Mouse (Mus musculus) hindbrain, embryonic 13.5 days (tissue): Measurements from ENCODE around the gene Atl2. TPM values are rescaled to one million over a fixed set of nuclear protein-coding genes. Genes with fewer than 3 reads are reported as not detected.

Experiments
- ATAC-seq: fragments of 200-750 bp; cut with Nextera tagmentation; 2 replicates; pipeline ENCODE4 v1.8.0; 2017; ENCODE audit warnings: moderate TSS enrichment; ENCODE audit not compliant: low FRiP score
- H3K27ac ChIP-seq: fragments of 300-500 bp; sonication (generic); 2 replicates; pipeline ENCODE4 v1.5.1; 2015; ENCODE audit warnings: inconsistent platforms, mild to moderate bottlenecking, moderate library complexity
- H3K27me3 ChIP-seq: fragments of 300-500 bp; sonication (generic); 2 replicates; pipeline ENCODE4 v1.6.1; 2015; ENCODE audit warnings: mild to moderate bottlenecking, inconsistent platforms
- H3K36me3 ChIP-seq: fragments of 300-500 bp; sonication (generic); 2 replicates; pipeline ENCODE4 v1.6.1; 2015; ENCODE audit warnings: mild to moderate bottlenecking, inconsistent platforms
- H3K4me1 ChIP-seq: fragments of 300-500 bp; sonication (generic); replicated peaks from 2 replicates; pipeline ENCODE4 v1.6.1; 2015; ENCODE audit warnings: inconsistent platforms
- H3K4me2 ChIP-seq: fragments of 300-500 bp; sonication (generic); 2 replicates; pipeline ENCODE4 v1.6.1; 2015; ENCODE audit warnings: inconsistent platforms, mild to moderate bottlenecking, moderate library complexity
- H3K4me3 ChIP-seq: fragments of 300-500 bp; sonication (generic); 2 replicates; pipeline ENCODE4 v1.5.1; 2015; ENCODE audit warnings: mild to moderate bottlenecking, inconsistent platforms
- H3K9ac ChIP-seq: fragments of 300-500 bp; sonication (generic); 2 replicates; pipeline ENCODE4 v1.6.1; 2015; ENCODE audit warnings: mild to moderate bottlenecking, inconsistent platforms
- H3K9me3 ChIP-seq: fragments of 300-500 bp; sonication (generic); 2 replicates; pipeline ENCODE4 v1.6.1; 2016; ENCODE audit warnings: inconsistent platforms
- WGBS: fragments of 180-500 bp; shearing (Covaris S2); methylation state at CpG from one replicate; pipeline ENCODE4 v1.1.7; 2015; 5-methylcytosine and 5-hydroxymethylcytosine counted together
- polyA plus RNA-seq: library from polyadenylated mRNA; unstranded; fragments of >200 nt; fragmentation: Nextera tagmentation; extraction: Ambion mirVana; gene quantifications from 2 replicates; pipeline ENCODE4 v1.2.1, GENCODE M21; 2015

Atl2 gene
- polyA plus RNA-seq: 34.2 and 35.4 TPM in 2 replicates

DNA sequence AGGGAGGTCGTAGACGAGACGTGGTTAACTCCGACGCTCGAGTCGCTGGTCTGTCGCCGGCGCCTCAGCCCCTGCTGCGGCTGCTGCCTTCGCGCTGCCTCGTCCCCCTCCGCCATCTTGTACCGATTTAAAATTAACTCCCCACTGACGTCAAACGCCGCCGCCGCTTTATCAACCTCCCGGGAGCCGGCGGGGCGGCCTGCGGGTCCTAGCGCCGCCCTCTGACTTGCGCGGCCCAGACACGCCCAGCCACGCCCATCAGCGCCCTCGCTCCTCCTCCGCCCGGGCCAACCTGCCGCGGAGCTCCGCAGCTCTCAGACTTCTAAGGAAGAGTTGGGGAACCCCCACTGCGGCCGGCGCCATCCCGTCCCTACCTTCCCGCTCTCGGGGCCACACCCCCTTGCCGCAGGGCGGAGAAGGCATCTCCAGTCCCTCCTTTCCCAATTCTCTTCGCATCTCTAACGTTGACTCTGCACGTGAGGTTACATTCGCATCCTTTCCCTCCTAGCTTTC is at the start of gene Atl2:
TSS of gene Atl2 (minus strand) at position 213 of the 513 bp plus-strand sequence.
- under 1% methylated on average over 51 of the region's 51 CpGs for WGBS

GRCm38 (mm10) chr17:79944851-79945250 is 48.9 kb upstream of the Atl2 start:
- WGBS: 77% methylated on average over 6 of the region's 6 CpGs
- H3K9ac ChIP-seq: no peak overlapping the region
- no peaks in the 10 kb centered on the region for H3K36me3 ChIP-seq
- H3K4me1 ChIP-seq: peaks cover 13% of the 10 kb centered on the region; the same call in 1 of the 2 replicates
- no peak overlapping the region for H3K27ac ChIP-seq
- H3K27me3 ChIP-seq: no peaks in the 10 kb centered on the region
- no peaks in the 10 kb centered on the region for H3K9me3 ChIP-seq
- H3K4me3 ChIP-seq: no peak overlapping the region
- no peak overlapping the region for H3K4me2 ChIP-seq
- ATAC-seq: no peak

More for the DNA sequence above, at the start of gene Atl2:
- H3K36me3 ChIP-seq: no peaks in the 10 kb centered on the region
- H3K9ac ChIP-seq: peak within 1 kb of the TSS; percentile 95
- peak within 1 kb of the TSS; percentile 97 for H3K4me3 ChIP-seq
- no peaks in the 10 kb centered on the region for H3K9me3 ChIP-seq
- H3K4me1 ChIP-seq: peaks cover 29% of the 10 kb centered on the region
- peak; percentile 92 for ATAC-seq
- peak within 1 kb of the TSS; percentile 83 for H3K4me2 ChIP-seq
- H3K27ac ChIP-seq: peak within 1 kb of the TSS; percentile 95
- H3K27me3 ChIP-seq: peaks cover 17% of the 10 kb centered on the region

DNA sequence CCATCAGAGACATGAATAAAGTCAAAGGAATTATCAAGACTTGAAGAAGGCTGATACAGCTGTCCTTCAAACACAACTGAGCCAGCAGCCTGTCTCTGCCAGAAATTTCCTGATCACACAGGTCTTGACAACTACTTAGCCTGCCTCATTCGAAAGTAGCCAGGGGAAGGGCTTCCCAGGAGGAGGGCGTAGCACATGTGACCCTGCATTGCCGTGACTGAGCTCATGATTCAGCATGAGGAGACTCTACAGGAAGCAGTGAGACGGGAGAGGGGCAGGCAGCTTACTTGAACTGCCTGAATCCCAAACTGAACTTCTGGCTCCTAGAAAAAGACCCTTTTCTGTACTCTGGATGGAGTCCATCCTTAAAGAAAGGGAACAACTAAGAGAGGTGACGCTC is 46.5 kb upstream of the Atl2 start:
- no peak overlapping the region for H3K4me2 ChIP-seq
- 76% methylated on average over 5 of the region's 5 CpGs for WGBS

GRCm38 (mm10) chr17:79939133-79939532 is 43.2 kb upstream of the Atl2 start:
- no peak overlapping the region for H3K4me3 ChIP-seq
- H3K27ac ChIP-seq: no peak overlapping the region
- ATAC-seq: no peak
- no peaks in the 10 kb centered on the region for H3K27me3 ChIP-seq
- H3K9me3 ChIP-seq: no peaks in the 10 kb centered on the region
- no peaks in the 10 kb centered on the region for H3K36me3 ChIP-seq
- H3K4me1 ChIP-seq: no peaks in the 10 kb centered on the region
- no peak overlapping the region for H3K9ac ChIP-seq
- WGBS: 86% methylated on average over 3 of the region's 3 CpGs
- no peak overlapping the region for H3K4me2 ChIP-seq

More for the DNA sequence above, 46.5 kb upstream of the Atl2 start:
- no peaks in the 10 kb centered on the region for H3K4me1 ChIP-seq
- no peak overlapping the region for H3K9ac ChIP-seq
- no peak overlapping the region for H3K4me3 ChIP-seq
- H3K27ac ChIP-seq: no peak overlapping the region
- H3K27me3 ChIP-seq: no peaks in the 10 kb centered on the region
- H3K36me3 ChIP-seq: no peaks in the 10 kb centered on the region
- no peak for ATAC-seq
- no peaks in the 10 kb centered on the region for H3K9me3 ChIP-seq

GRCm38 (mm10) chr17:79937921-79938601 is 42.1 kb upstream of the Atl2 start:
- Histone ChIP-seq H3K27ac (no peak overlapping the region), H3K9ac (no peak overlapping the region), H3K36me3 (no peaks in the 10 kb centered on the region), H3K9me3 (no peaks in the 10 kb centered on the region), H3K4me3 (no peak overlapping the region), H3K27me3 (no peaks in the 10 kb centered on the region), H3K4me2 (no peak overlapping the region), H3K4me1 (no peaks in the 10 kb centered on the region)
- ATAC-seq: no peak
- WGBS: 87% methylated on average over 10 of the region's 10 CpGs

DNA sequence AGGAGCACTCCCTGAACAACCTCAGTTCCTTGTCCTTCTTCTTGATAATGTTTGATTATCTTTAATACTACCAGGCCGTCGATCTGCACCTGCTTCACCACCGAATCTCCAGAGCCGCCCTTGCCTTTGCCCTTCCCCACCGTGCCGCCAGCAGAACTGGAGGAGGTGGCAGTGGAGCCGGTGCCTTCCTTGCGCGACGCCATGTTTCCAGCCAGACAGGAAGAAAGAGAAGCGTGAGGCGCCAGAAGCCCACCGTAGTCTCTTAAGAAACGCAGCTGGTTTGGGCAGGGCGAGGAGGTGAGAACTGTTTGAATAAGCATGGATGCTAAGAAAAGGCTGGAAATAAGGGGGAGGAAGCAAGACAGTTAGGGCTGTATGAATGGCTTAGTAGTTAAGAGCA is 38.4 kb upstream of the Atl2 start:
- H3K4me1 ChIP-seq: no peaks in the 10 kb centered on the region
- no peaks in the 10 kb centered on the region for H3K36me3 ChIP-seq
- ATAC-seq: no peak
- no peak overlapping the region for H3K27ac ChIP-seq
- no peak overlapping the region for H3K4me3 ChIP-seq
- H3K9ac ChIP-seq: no peak overlapping the region
- whole genome bisulfite sequencing: 93% methylated on average over 15 of the region's 15 CpGs
- H3K4me2 ChIP-seq: no peak overlapping the region
- no peaks in the 10 kb centered on the region for H3K27me3 ChIP-seq
- H3K9me3 ChIP-seq: no peaks in the 10 kb centered on the region

DNA sequence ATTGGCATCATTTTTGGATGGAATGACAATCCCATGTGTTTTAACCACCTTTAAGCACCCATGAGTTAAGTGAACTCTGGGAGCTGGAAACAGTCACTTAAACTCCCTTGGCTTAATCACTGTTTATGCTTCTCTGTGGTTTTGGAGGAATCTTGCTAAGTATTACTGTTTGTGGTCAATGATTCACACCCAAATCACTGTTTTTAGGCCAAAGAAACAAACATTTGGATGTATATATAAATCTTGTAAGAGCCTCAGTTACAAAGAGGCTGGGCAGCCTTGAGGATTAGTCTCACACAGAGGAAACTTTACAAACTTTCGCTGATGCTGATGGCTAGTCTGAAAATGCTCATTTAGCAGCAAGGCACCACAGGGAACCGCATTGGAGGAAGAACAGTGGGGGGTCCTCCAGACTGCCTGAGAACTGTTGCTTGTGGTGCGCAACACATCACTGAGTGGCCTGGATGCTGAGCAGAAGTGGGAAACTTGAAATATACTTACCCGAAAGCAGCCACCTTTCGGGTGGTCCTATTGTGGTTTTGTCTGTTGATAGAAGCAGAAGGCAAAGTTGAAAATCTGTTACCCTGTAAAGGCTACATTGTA is 36.9 kb upstream of the Atl2 start:
- Histone ChIP-seq H3K4me2 (no peak overlapping the region), H3K4me3 (no peak overlapping the region), H3K4me1 (no peaks in the 10 kb centered on the region), H3K27me3 (no peaks in the 10 kb centered on the region), H3K27ac (no peak overlapping the region), H3K36me3 (no peaks in the 10 kb centered on the region), H3K9ac (no peak overlapping the region), H3K9me3 (no peaks in the 10 kb centered on the region)
- no peak for ATAC-seq
- WGBS: 56% methylated on average over 5 of the region's 5 CpGs

DNA sequence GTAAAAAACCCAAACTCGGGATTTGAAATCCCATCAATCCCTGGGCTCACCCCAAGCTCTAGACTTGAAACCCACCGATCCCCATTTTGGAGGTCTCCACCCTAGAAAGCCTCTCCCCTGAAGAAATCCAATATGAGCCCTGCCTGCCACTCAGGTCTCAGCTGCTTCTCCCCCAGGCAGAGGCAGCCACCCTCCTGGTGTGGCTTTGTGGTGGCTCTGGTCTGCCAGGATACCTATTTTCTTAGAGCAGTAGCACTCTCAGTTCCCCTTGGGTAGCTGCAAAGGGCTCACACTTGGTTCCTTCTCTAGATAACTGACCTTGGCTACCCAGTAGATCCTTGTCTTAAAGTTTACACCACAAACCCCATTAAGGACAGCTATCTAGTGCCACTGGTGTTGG is 31.2 kb upstream of the Atl2 start:
- H3K27me3 ChIP-seq: no peaks in the 10 kb centered on the region
- no peaks in the 10 kb centered on the region for H3K4me1 ChIP-seq
- no peak for ATAC-seq
- 95% methylated on average over 2 of the region's 2 CpGs for WGBS
- H3K4me3 ChIP-seq: no peak overlapping the region
- H3K27ac ChIP-seq: no peak overlapping the region
- H3K36me3 ChIP-seq: no peaks in the 10 kb centered on the region
- no peak overlapping the region for H3K4me2 ChIP-seq
- H3K9ac ChIP-seq: no peak overlapping the region
- no peaks in the 10 kb centered on the region for H3K9me3 ChIP-seq

GRCm38 (mm10) chr17:79926486-79926885 is 30.6 kb upstream of the Atl2 start:
- H3K9me3 ChIP-seq: no peaks in the 10 kb centered on the region
- no peak overlapping the region for H3K27ac ChIP-seq
- ATAC-seq: no peak
- H3K4me3 ChIP-seq: no peak overlapping the region
- H3K4me1 ChIP-seq: no peaks in the 10 kb centered on the region
- no peak overlapping the region for H3K9ac ChIP-seq
- no peaks in the 10 kb centered on the region for H3K27me3 ChIP-seq
- 87% methylated on average over 3 of the region's 3 CpGs for WGBS
- no peaks in the 10 kb centered on the region for H3K36me3 ChIP-seq
- no peak overlapping the region for H3K4me2 ChIP-seq

DNA sequence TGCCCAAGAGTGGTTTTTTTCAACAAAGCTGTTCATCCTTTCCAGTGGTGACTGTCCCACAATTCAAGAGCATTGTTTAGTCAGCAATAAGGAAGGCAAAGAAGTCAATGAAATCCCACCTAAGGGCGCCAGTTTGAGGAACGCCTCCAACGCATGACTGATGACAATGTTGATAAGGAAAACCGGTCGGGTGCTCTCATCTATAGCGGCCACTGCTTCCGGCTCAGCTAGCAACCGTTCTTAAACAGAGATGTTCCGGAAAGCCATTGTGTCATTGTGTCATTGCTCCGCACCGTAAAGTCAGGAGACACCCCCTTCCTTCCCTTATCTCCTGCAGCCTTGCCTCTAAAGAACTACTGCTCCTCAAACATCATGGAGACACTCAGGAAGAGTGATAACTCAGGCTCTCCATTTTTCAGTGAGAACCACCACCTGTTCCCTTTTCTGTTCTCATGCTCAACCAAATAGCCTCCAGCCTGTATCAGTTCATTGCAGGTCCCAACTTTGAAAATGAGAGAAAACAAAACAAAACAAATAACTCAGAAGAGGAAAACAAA is 30.0 kb upstream of the Atl2 start:
- no peak overlapping the region for H3K9ac ChIP-seq
- H3K4me2 ChIP-seq: no peak overlapping the region
- no peaks in the 10 kb centered on the region for H3K4me1 ChIP-seq
- H3K27me3 ChIP-seq: no peaks in the 10 kb centered on the region
- H3K36me3 ChIP-seq: no peaks in the 10 kb centered on the region
- no peak for ATAC-seq
- H3K27ac ChIP-seq: no peak overlapping the region
- no peak overlapping the region for H3K4me3 ChIP-seq
- 91% methylated on average over 11 of the region's 11 CpGs for WGBS
- no peaks in the 10 kb centered on the region for H3K9me3 ChIP-seq

DNA sequence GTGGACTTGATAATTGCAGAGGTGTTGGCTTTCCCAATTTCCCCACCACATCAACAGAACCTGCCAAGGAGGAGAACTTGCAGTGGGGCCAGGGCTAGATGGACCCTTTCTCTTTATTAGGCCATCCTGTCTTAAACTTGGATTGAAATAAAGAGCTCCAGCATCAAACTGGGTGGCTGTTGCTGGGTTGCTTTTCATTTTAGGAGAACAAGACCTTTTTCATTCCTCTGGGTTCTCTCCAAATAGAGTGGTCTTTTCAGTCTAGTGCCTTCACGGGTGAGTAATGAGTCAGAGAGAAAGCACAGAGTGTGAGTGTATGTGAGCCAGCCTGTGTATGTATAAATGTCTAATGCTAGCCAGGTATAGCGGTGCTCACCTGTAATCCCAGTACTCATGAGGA is 24.4 kb upstream of the Atl2 start:
- WGBS: 81% methylated on average over 2 of the region's 2 CpGs
- Histone ChIP-seq H3K27me3 (no peaks in the 10 kb centered on the region), H3K4me1 (0 out of 2 replicates have a peak, but pooled peaks cover 5% of the 10 kb centered on the region), H3K4me3 (no peak overlapping the region), H3K9me3 (no peaks in the 10 kb centered on the region), H3K4me2 (no peak overlapping the region), H3K36me3 (no peaks in the 10 kb centered on the region), H3K27ac (no peak overlapping the region), H3K9ac (no peak overlapping the region)
- no peak for ATAC-seq

DNA sequence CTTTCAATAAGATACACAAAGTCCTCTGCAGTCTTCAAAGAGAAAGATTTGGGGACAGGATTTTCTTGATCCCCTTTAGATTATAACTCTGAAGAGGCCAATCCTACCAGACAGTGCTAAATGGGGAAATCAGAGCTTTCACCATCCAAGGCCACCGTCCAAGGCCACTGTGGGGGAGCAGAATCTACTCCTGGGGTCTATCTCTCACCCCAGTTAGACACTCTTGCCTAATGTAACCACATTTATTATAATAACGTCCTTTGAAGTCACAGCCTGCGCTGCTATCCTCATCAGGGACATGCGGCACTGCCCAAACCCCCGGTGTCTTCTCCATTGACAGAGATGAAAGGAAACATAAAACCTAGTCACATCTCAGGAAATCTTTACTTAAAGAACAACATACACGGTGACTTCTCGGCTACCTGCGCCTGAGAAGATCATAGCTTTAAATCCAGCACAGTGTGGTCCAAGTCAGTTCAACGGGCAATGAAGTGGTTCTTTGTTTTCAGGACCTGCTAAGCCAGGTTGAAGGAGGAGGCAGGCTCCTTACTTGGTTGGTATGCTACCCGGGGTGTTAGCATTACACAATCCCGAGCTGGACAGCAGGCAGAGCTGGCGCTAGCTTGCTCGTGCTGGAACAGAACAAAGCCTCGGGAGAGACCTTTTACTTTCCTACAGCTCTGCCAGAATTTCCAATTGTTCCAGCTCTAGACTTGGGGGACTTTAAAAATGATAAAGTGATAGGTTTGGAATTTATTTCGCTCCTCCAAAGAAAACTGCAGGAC is 23.8 kb upstream of the Atl2 start:
- ATAC-seq: no peak
- no peaks in the 10 kb centered on the region for H3K36me3 ChIP-seq
- H3K9me3 ChIP-seq: no peaks in the 10 kb centered on the region
- 0 out of 2 replicates have a peak, but pooled peaks cover 5% of the 10 kb centered on the region for H3K4me1 ChIP-seq
- WGBS: 70% methylated on average over 15 of the region's 15 CpGs
- H3K27me3 ChIP-seq: no peaks in the 10 kb centered on the region
- no peak overlapping the region for H3K4me3 ChIP-seq
- H3K27ac ChIP-seq: no peak overlapping the region
- no peak overlapping the region for H3K4me2 ChIP-seq
- H3K9ac ChIP-seq: no peak overlapping the region
